Mouse (Mus musculus) heart, adult 10 weeks (tissue): ENCODE measurements around the gene Ifna15. TPM values are rescaled to one million over a fixed set of nuclear protein-coding genes. Genes with fewer than 3 reads are reported as not detected.

Source experiments
- polyA plus RNA-seq: library from polyadenylated mRNA; stranded (reverse); fragments of 350-450 nt; fragmentation: Illumina TruSeq; extraction: RNeasy Lipid Tissue Mini Kit (QIAGEN cat#74804); gene quantifications from one replicate; pipeline ENCODE4 v1.2.3, GENCODE M21; 2014; ENCODE audit warnings: low read depth, low replicate concordance

The Ifna15 gene
- not detected for polyA plus RNA-seq

DNA sequence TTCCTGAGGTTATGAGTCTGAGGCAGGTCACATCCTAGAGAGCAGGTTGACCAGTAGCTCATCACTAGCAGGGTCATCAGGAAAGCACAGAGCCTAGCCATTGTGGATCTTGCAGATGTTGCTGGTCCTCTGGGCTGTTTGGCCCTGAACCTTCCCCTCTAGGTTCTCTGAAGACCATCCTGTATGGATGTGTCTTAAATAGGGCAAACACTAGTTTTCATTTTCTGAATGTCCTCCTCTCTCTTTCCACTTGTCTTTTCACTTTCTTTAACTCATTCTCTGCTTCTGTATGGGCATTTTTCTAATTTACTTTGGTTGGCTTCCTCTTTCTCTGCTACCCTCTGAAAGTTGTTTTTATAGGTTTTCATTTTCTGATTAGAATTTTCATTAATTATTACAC, at the start of gene Ifna15:
Gene Ifna15 (minus strand): TSS at position 101 of the 400 bp plus-strand sequence.

DNA sequence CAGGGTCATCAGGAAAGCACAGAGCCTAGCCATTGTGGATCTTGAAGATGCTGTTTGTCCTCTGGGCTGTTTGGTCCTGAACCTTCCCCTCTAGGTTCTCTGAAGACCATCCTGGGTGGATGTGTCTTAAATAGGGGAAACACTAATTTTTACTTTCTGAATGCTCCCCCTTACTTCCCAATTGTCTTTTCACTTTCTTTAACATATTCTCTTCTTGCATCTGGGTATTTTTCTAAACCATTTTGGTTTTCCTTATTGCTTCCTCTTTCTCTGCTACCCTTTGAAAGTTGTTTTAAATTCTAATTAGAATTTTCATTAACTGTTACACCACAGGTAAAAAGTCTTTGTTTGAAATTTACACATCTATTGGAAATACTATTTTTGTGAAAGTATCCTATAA, 45.2 kb upstream of the Ifna15 start, which contains the start of gene Ifna12:
Gene Ifna12 (minus strand): TSS at position 101 of the 400 bp plus-strand sequence.

DNA sequence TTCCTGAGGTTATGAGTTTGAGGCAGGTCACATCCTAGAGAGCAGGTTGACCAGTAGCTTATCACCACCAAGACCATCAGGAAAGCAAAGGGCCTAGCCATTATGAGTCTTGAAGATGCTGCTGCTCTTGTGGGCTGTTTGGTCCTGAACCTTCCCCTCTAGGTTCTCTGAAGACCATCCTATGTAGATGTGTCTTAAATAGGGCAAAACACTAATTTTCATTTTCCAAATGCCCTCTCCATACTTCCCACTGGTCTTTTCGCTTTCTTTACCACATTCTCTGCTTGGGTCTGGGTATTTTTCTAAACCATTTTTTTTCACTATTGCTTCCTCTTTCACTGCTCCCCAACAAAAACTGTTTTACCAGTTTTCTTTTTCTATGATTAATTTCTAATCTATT, 34.2 kb upstream of the Ifna15 start, which contains the start of gene Ifna9:
Gene Ifna9 (minus strand): TSS at position 101 of the 400 bp plus-strand sequence.

DNA sequence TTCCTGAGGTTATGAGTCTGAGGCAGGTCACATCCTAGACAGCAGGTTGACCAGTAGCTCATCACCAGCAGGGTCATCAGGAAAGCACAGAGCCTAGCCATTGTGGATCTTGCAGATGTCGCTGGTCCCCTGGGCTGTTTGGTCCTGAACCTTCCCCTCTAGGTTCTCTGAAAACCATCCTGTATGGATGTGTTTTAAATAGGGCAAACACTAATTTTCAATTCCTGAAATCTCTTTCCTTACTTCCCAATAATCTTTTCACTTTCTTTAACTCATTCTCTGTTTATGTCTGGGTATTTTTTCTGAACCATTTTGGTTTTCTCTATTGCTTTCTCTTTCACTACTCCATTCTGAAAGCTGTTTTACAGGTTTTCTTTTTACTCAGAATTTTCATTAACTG, 13.7 kb upstream of the Ifna15 start, which contains the start of gene Ifna14:
Gene Ifna14 (minus strand): TSS at position 101 of the 400 bp plus-strand sequence.

DNA sequence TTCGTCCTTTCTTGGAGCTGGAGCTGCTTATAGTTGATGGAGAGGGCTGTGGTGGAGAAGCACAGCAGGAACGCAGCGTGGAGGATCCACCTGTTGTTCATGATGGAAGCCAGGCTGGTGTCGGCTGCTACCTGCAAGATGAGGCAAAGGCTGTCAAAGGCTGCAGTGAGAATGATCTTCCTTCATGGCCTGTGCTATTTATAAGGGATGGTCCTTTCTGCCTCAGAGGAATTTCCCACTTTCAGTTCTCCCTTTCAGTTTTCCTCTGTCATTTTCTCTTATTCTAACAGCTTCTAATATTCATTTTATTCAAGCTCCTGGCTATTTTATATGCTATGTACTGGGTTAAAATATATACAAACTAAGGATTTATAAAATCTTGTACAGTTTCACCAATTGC, 35.4 kb downstream of the Ifna15 start, which contains the start of gene Ifnb1:
Gene Ifnb1 (minus strand): TSS at position 101 of the 400 bp plus-strand sequence.

Other genes starting within 250 kb of the Ifna15 start
- gene Hacd4, start 119.3 kb downstream of the Ifna15 start, polyA plus RNA-seq, result 3.7 TPM
- not detected for gene Ifnb1, start 35.5 kb downstream of the Ifna15 start, polyA plus RNA-seq
- not detected for gene Ifna14, start 13.6 kb upstream of the Ifna15 start, polyA plus RNA-seq
- not detected for gene Ifna9, start 34.1 kb upstream of the Ifna15 start, polyA plus RNA-seq
- gene Ifna12, start 45.1 kb upstream of the Ifna15 start, polyA plus RNA-seq, result not detected
- gene C87499, start 76.2 kb upstream of the Ifna15 start, polyA plus RNA-seq, result not detected
- not detected for gene Ifna13, start 86.2 kb upstream of the Ifna15 start, polyA plus RNA-seq
- gene Ifna16, start 118.7 kb upstream of the Ifna15 start, polyA plus RNA-seq, result not detected
- gene Ifna2, start 125.7 kb upstream of the Ifna15 start, polyA plus RNA-seq, result not detected
- gene Ifnab, start 133.1 kb upstream of the Ifna15 start, polyA plus RNA-seq, result not detected
- gene Gm26566, start 163.6 kb upstream of the Ifna15 start, polyA plus RNA-seq, result not detected
- gene Klhl9, start 164.2 kb upstream of the Ifna15 start, polyA plus RNA-seq, result 44.7 TPM
- gene Gm13271, start 196.6 kb upstream of the Ifna15 start, polyA plus RNA-seq, result not detected
- not detected for gene Gm13283, start 201.9 kb upstream of the Ifna15 start, polyA plus RNA-seq
- not detected for gene Gm13290, start 215.6 kb upstream of the Ifna15 start, polyA plus RNA-seq
- not detected for gene Gm13289, start 218.7 kb upstream of the Ifna15 start, polyA plus RNA-seq
- not detected for gene Gm13272, start 221.6 kb upstream of the Ifna15 start, polyA plus RNA-seq
- gene Ifnz, start 223.9 kb upstream of the Ifna15 start, polyA plus RNA-seq, result not detected
- gene Gm13276, start 227.5 kb upstream of the Ifna15 start, polyA plus RNA-seq, result not detected
- gene Gm13277, start 230.4 kb upstream of the Ifna15 start, polyA plus RNA-seq, result not detected
- not detected for gene Gm13278, start 233.3 kb upstream of the Ifna15 start, polyA plus RNA-seq
- gene Gm13275, start 236.2 kb upstream of the Ifna15 start, polyA plus RNA-seq, result not detected
- gene Gm13279, start 239.2 kb upstream of the Ifna15 start, polyA plus RNA-seq, result not detected
- not detected for gene Gm13285, start 241.4 kb upstream of the Ifna15 start, polyA plus RNA-seq
- gene Gm13287, start 245.0 kb upstream of the Ifna15 start, polyA plus RNA-seq, result not detected
- gene Gm13288, start 247.3 kb upstream of the Ifna15 start, polyA plus RNA-seq, result not detected